Mouse (Mus musculus) cortical plate, adult 2 months (tissue): ENCODE results near the gene Slc2a9.

Source experiments
- CTCF ChIP-seq: fragments of 200-500 bp; IDR thresholded peaks from 2 replicates; pipeline ENCODE4 v1.5.1; 2011; ENCODE audit warnings: mild to moderate bottlenecking, control low read depth, low read length; ENCODE audit not compliant: insufficient read depth; ENCODE audit errors: extremely low read depth
- POLR2A ChIP-seq: fragments of 200-500 bp; IDR thresholded peaks from 2 replicates; pipeline ENCODE4 v1.6.1; 2011; ENCODE audit warnings: mild to moderate bottlenecking, low read length, control low read depth; ENCODE audit not compliant: insufficient read depth; ENCODE audit errors: extremely low read depth

DNA sequence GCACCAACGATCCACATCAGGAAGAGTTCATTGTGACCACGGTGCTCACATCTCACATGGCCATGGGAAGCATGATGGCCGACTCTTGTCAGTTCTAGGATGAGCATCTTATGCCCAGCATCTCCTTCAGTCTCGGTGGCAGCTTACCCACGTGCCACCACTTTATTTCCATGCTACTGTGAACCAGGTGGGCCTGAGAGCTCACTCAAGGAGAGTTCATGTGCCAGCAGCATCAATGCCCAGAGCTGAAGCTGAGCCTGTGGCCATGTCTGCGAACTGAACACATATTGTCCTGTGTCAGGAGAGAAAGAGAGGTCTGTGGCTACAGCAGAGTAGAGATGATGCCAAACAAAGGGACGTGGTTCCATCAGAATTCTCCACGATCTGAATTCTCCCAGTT, 53.3 kb downstream of the Slc2a9 start:
- TF ChIP-seq CTCF (no peak), POLR2A (no peak)
